Comparison of ENCODE assay signal across 24 mouse cellular contexts in genomic region chr14:98848500-98848899, GRCm38 (mm10).
DNase-seq lines count a peak whose midpoint lies in the region; ATAC-seq and TF ChIP-seq lines count a peak whose summit lies in the region.
"Had no signal": no experiment of that assay in that cellular context is flagged by ENCODE, and none has a peak within 500 bp of the region (broad histone marks: within the 10 kb centered on the region; RNA-seq: fewer than 3 reads in every experiment).

No protein-coding gene starts in this region.

- H3K36me3 ChIP-seq in kidney, embryonic 14.5 days (ENCODE audit: control insufficient read depth, insufficient read depth, low read length), result no peaks in the 10 kb centered on the region
- H3K36me3 ChIP-seq: forebrain, embryonic 15.5 days; heart, embryonic 15.5 days; limb, embryonic 13.5 days; liver, embryonic 13.5 days; midbrain, embryonic 10.5 days had no signal

- CTCF ChIA-PET in Patski (lab: Charles Lee), result interaction anchor here (1.2 to 1.9 kb wide), 3 partner anchors 9 to 41 kb away, joined by 3 to 7 read pairs (median 6); no protein-coding TSS in a partner anchor

- POLR2A ChIA-PET in Patski (lab: Charles Lee), result no interaction called here

- H3K4me3 ChIP-seq in kidney, embryonic 14.5 days (ENCODE audit: low read length), result no peak overlapping the region
- H3K4me3 ChIP-seq: forebrain, embryonic 15.5 days; heart, adult 2 months; heart, embryonic 15.5 days; limb, embryonic 13.5 days; liver, embryonic 13.5 days; midbrain, embryonic 10.5 days had no signal

- 0 out of 2 replicates have a peak, but pooled peaks cover 12% of the 10 kb centered on the region for H3K4me1 ChIP-seq in kidney, embryonic 14.5 days (ENCODE audit: control insufficient read depth, insufficient read depth, low read length)
- H3K4me1 ChIP-seq: forebrain, embryonic 15.5 days; heart, embryonic 15.5 days; liver, embryonic 13.5 days; midbrain, embryonic 10.5 days had no signal

- 52% methylated on average over 1 of the region's 1 CpGs for WGBS in kidney, embryonic 14.5 days

- H3K9me3 ChIP-seq in kidney, embryonic 14.5 days (ENCODE audit: control insufficient read depth, low read length), result no peaks in the 10 kb centered on the region
- H3K9me3 ChIP-seq: forebrain, embryonic 15.5 days; heart, embryonic 15.5 days; limb, embryonic 13.5 days; liver, embryonic 13.5 days; midbrain, embryonic 10.5 days had no signal

- peak; percentile 18 for DNase-seq in kidney, adult 11 months
- DNase-seq in kidney, postnatal 10 days, result no peak
- peak; percentile 71 for DNase-seq in A20 (ENCODE audit: low read depth, low spot score)
- DNase-seq in Patski (ENCODE audit: low read depth, low spot score), result no peak
- no peak for DNase-seq in thymus, postnatal 36 days
- DNase-seq in adrenal gland, adult 8-10 months, result no peak
- no peak for DNase-seq in lung, postnatal 36 days
- DNase-seq: adrenal gland, postnatal 25 days; cerebellum, adult 11-12 months; cerebellum, postnatal 36 days; heart, adult 2 months; heart, postnatal 4 days; liver, embryonic 13.5 days; lung, embryonic 14.5 days; lung, postnatal 4 days; right cerebral cortex, postnatal 4 days; thymus, postnatal 14 days had no signal

- no peak for TF ChIP-seq CTCF in Patski (IDR thresholded peaks at IDR 0.05)

- no peak overlapping the region for H3K4me2 ChIP-seq in kidney, embryonic 14.5 days (replicated peaks; ENCODE audit: low read depth, low read length)
- H3K4me2 ChIP-seq: forebrain, embryonic 15.5 days; heart, embryonic 15.5 days; limb, embryonic 13.5 days; liver, embryonic 13.5 days; lung, embryonic 14.5 days had no signal

- in situ Hi-C loops in Patski (cut with MboI; ENCODE audit: low pct_unique_long_range_greater_than_20kb), result no loop called here

- H3K27ac ChIP-seq in kidney, embryonic 14.5 days (ENCODE audit: low read depth, low read length), result 0 out of 2 replicates have a peak overlapping the region, but pooled peaks have one; percentile 19
- H3K27ac ChIP-seq: forebrain, embryonic 15.5 days; heart, adult 2 months; heart, embryonic 15.5 days; limb, embryonic 13.5 days; liver, embryonic 13.5 days; midbrain, embryonic 10.5 days had no signal

- H3K9ac ChIP-seq in kidney, embryonic 14.5 days (ENCODE audit: low read depth, low read length), result no peak overlapping the region
- H3K9ac ChIP-seq: forebrain, embryonic 15.5 days; heart, embryonic 15.5 days; limb, embryonic 13.5 days; liver, embryonic 13.5 days; lung, embryonic 14.5 days had no signal

- ATAC-seq in Patski, result peak; percentile 41
- ATAC-seq in kidney, embryonic 14.5 days (ENCODE audit: low FRiP score, low TSS enrichment), result 0 out of 2 replicates have a peak, but pooled peaks have one; percentile 59
- ATAC-seq: forebrain, embryonic 15.5 days; hindbrain, embryonic 16.5 days; intestine, embryonic 16.5 days had no signal

- no peaks in the 10 kb centered on the region for H3K27me3 ChIP-seq in Patski
- H3K27me3 ChIP-seq in kidney, embryonic 14.5 days (ENCODE audit: control insufficient read depth, insufficient read depth, low read length), result no peaks in the 10 kb centered on the region
- H3K27me3 ChIP-seq: forebrain, embryonic 15.5 days; heart, embryonic 15.5 days; limb, embryonic 13.5 days; liver, embryonic 13.5 days had no signal

Comparison
In these comparisons a context has a peak if more than half of its experiments do, and no peak if none do; other contexts are left out.
1. DNase-seq: peak in kidney, adult 11 months (single experiment) and A20 (single experiment); none in kidney, postnatal 10 days (single experiment), Patski (single experiment), thymus, postnatal 36 days (0 of 2), adrenal gland, adult 8-10 months (single experiment) and lung, postnatal 36 days (single experiment).